Mouse (Mus musculus) cerebellum, adult 11-12 months (tissue): ENCODE measurements around the gene Ntf3.

Experiments used
- DNase-seq: peaks from one replicate; pipeline ENCODE4 v3.0.0; 2022

Ntf3 gene

DNA sequence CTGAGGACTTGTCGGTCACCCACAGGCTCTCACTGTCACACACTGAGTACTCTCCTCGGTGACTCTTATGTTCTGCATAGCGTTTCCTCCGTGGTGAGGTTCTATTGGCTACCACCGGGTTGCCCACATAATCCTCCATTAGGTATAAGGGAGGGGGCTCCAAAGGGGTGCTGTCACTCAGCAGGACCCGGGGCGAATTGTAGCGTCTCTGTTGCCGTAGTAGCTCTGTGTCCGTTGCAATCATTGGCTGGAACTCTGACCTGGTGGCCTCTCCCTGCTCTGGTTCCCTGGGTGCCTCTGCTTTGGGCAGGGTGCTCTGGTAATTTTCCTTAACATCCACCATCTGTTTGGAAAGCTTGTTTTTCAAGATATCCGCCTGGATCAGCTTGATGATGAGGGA is 64.7 kb downstream of the Ntf3 start:
- no peak for DNase-seq

DNA sequence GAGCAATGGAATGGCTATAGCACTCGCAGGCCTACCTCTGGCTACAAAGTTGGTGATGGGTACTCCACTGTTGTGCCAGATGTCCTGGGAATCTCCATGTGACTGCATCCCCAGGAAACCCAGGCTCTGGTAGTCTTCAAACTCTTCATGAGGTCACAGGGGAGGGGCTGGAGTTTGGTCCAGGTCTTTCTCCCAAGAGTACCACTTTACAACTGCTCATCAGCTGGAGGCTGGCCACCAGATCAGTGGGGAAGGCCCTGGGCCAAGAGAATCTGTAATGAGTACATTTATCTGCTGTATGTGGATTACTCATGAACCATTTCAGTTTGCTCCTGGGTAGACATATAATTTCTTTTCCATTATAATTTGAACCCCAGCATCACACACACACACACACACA is 66.1 kb downstream of the Ntf3 start:
- DNase-seq = no peak

DNA sequence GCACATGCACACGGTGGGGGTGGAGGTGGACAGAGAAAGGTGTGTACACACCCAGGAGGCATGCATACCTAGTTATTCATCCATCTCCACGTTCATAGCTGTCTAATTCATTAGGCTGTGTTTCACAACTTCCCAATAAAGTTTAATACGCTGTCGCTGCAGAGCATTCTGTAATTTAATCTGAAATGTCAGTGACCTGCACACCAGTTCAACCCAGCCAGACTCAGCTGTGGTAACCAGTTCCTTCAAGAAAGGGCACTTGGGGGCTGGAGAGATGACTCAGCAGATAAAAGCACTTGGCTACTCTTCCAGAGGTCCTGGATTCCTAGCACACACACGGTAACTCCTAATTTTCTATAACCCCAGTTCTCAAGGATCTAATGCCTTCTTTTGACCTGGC is 69.2 kb downstream of the Ntf3 start:
- no peak for DNase-seq

DNA sequence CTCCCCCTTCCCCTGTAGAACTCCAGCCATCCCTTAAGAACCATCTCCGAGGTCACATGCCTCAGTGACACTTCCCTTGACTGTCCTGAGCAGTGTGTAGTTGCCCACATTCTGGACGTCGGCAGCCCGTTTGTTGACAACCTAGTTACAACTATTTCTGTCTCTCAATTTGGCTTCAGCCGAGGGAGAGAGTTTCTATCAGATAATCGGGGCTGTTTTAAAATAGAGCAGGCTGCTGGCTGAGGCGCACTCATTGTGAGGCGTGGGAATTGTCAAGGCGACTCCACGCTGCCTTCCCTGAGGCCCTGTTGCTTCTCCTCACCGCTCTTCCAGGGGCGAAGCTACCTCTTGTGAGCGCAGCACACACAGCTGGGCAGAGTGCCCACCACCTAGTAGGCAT is 70.6 kb downstream of the Ntf3 start:
- DNase-seq = no peak

DNA sequence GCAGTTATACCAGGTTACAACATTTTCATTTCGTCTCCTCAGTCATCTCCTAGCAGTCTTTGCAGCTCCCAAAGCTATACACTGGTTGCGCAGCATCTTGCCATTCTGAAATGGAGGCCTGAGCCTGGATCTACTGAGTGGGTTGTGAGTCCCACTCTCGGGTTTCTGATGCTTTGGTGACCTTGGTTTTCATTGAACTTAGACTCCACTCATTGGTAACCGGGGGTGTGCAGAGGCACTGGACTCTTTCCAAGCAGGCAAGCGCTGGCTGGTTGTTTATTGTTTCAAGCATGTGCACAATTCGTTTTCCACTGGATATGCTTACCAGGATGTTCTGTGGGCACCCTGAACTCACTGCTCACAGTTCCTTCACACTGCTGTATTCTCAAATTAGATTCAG is 71.7 kb downstream of the Ntf3 start:
- DNase-seq = no peak

DNA sequence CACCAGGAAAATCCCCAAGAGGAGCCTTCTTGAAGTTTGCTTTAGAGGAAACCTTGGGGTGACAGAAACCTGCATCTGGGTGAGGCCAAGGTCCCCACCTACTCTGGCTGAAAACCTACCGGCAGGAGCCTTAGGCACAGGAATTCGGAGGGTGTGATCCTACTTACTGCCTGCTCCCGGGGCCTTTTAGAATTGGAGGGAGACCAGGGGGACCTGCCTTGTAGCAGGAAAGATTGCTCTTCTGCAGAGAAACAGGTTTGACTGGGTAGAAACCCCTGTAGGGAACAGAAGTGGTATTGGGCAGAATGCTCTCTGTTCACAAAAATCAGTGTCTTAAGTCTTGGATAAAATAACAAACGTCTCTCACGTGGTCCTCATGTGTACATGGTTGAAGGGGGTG is 74.7 kb downstream of the Ntf3 start:
- DNase-seq = no peak

DNA sequence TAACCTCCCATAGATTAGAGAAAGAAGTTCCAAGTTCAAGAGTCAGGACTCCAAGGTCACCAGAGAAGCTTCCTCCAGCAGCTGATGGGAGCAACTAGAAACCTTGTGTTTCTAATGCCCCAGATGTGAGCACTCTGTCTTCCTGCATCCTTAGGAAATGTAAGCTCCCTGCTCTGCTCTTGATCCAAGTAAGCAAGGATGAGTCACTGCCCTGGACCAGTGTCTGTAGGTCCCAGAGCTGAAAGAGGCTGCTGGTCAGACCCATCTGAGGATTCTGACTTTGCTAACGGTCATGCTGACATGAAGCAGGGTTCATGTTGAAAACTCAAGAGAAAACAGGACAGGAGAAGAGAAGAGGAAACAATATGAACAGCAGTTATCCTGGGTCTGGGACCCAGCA is 76.6 kb downstream of the Ntf3 start:
- DNase-seq = no peak

DNA sequence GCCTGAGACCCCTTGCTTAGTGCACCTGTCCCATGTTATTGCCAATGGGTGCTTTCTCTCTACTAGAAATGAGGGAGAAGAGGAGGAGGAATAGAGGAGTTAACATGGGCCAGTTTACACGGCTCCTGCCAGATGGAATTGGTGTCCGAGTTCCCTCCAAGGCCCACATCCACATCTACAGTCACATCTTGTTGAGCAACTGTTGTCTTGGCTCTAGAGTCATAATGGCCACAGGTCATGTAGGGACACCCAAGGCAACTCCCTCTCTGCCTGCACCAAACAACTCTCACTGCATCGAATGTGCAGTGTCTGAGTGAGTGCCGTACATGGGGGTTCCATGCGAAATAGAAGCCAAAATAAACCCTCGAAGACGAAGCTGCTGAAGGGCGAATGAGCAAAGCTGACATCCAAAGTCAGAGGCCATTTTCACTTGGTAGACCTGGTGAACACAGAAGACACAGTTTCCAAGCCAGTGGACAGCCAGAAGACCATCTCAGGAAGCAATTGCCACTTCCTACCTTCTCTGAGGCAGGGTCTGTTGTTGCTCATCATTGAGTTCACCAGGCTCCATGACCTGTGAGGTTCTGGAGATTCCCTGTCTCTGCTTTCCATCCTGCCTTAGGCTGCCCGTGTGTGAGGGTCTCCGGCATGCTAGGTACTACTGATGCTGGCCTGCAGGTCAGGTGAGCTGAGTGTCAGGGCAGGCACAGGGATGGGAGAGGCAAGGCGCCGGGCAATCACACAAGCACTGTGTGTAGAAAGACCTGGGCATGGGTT is 78.0 kb downstream of the Ntf3 start:
- DNase-seq = no peak

DNA sequence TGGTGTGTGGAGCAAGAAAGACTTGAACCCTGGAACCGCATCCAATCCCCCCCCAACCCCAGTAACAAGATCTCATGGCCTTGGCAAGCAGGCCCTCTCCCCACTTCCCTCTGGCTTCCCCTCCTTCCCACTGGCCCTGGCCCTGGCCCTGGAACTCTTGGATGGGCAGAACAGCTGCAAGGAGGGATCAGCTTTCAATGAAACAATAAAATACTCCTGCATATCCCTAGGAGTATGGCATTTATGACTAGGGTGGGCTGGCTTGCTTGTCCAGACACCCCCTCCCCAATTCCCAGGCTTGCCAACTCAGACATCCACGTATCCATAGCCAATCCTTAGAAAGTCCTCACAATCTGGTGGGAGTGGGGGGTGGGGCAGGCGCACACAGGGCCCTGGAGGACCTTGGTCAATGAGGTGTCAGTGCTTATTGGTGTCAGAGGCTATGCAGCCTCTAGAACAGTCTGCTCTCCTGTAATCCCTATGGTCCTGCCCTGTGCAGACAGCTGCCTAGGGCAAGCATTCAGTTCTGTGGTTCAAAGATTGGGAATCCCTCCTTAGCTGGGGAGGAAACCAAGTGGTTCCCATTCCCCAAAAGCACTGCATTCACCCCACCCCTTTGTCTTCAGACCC is 80.3 kb downstream of the Ntf3 start:
- DNase-seq = no peak

DNA sequence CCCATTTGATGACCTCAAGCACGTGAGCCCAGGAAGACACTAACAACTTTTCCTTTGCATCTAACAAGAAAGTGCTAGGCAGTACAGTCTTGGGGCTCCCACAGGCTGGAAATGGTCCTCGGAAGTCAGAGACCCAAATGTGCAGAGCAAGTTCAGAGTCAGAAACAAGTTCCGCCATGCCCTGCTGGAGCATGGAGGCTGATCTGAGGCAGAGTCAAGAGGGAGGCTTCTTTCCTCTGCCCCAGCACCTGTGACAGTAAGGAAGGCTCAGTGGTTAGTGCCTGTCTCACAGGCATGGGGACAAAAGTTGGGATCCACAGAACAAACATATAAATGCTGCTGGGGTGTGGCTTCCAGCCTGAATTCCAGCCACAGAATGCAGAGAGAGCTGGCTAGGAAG is 86.2 kb downstream of the Ntf3 start:
- DNase-seq = no peak

DNA sequence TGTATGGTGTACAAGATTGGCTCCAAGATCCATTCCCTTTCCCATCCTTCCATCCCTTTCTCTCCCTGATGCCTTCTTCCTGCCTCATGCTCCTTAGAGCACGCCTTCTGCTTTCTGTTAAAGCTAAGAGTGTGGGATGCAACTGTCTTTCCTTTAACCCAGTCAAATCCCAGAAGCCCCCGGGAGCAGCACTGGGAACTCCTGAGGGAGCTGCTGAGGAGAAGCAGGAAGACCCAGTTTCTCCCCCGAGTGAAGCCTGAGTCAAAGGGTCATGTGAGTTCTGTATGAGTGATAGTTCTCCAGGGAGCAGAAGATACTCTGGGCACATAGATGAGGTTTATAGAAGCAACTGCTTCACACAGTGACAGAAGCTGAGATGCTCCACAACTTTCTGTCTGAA is 109.0 kb downstream of the Ntf3 start:
- no peak for DNase-seq

DNA sequence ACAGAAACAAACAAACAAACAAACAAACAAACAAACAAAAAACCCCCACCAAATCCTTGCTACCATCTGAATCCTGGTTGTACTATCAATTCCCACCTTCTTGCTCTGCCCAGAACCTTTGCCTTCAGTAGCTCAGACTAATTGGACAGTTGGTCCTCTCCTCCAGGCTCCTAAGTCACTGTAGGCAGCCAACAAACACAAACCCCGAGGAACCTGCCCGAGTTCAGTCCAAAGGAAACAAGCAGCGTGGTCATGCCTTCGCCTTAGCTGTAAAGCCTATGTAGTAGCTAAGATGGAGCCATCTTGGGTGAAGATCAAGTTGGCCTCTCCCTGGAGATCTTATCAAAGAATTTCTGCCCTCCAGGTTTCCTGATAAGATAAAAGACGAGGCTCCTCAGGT is 113.6 kb downstream of the Ntf3 start:
- no peak for DNase-seq
